Mouse (Mus musculus) forebrain, embryonic 14.5 days (tissue): ENCODE results near the gene Mypop. TPM values are rescaled to one million over a fixed set of nuclear protein-coding genes. Genes with fewer than 3 reads are reported as not detected.

Experiments used
- ATAC-seq: fragments of 200-750 bp; cut with Nextera tagmentation; 2 replicates; pipeline ENCODE4 v1.8.0; 2017; ENCODE audit warnings: mild to moderate bottlenecking, moderate library complexity
- DNase-seq: peaks from one replicate; pipeline ENCODE4 v3.0.0-alpha.2; 2015; ENCODE audit warnings: low spot score
- H3K27ac ChIP-seq: fragments of 300-500 bp; sonication (generic); 2 replicates; pipeline ENCODE4 v1.5.1; 2014; ENCODE audit warnings: low read depth, mild to moderate bottlenecking, control low read depth, low read length, moderate library complexity
- H3K27me3 ChIP-seq: fragments of 300-500 bp; sonication (generic); replicated peaks from 2 replicates; pipeline ENCODE4 v1.6.1; 2014; ENCODE audit warnings: low read length, control low read depth, mixed read lengths; ENCODE audit not compliant: control insufficient read depth, insufficient read depth
- H3K36me3 ChIP-seq: fragments of 300-500 bp; sonication (generic); 2 replicates; pipeline ENCODE4 v1.6.1; 2014; ENCODE audit warnings: low read length, control low read depth; ENCODE audit not compliant: control insufficient read depth, insufficient read depth
- H3K4me1 ChIP-seq: fragments of 300-500 bp; sonication (generic); 2 replicates; pipeline ENCODE4 v1.6.1; 2014; ENCODE audit warnings: antibody characterized with exemption, low read length, control low read depth; ENCODE audit not compliant: control insufficient read depth, insufficient read depth
- H3K4me2 ChIP-seq: fragments of 300-500 bp; sonication (generic); 2 replicates; pipeline ENCODE4 v1.6.1; 2014; ENCODE audit warnings: mild to moderate bottlenecking, control low read depth, low read length
- H3K4me3 ChIP-seq: fragments of 300-500 bp; sonication (generic); 2 replicates; pipeline ENCODE4 v1.5.1; 2014; ENCODE audit warnings: low read depth, low read length, control low read depth
- H3K9ac ChIP-seq: fragments of 300-500 bp; sonication (generic); 2 replicates; pipeline ENCODE4 v1.6.1; 2014; ENCODE audit warnings: mild to moderate bottlenecking, low read length, control low read depth, moderate library complexity
- H3K9me3 ChIP-seq: fragments of 300-500 bp; sonication (generic); replicated peaks from 2 replicates; pipeline ENCODE4 v1.6.1; 2016; ENCODE audit warnings: low read length, control low read depth, mixed read lengths; ENCODE audit not compliant: control insufficient read depth
- WGBS: fragments of 180-500 bp; shearing (Covaris S2); extraction: QIAGEN DNeasy Blood & Tissue Kit; methylation state at CpG from one replicate; pipeline ENCODE4 v1.1.7; 2014; 5-methylcytosine and 5-hydroxymethylcytosine counted together
- polyA plus RNA-seq: library from polyadenylated mRNA; unstranded; fragments of >200 nt; fragmentation: Nextera tagmentation; extraction: Ambion mirVana; gene quantifications from 2 replicates; pipeline ENCODE4 v1.2.1, GENCODE M21; 2014

Gene Mypop
- polyA plus RNA-seq: 3.6 and 3.9 TPM in 2 replicates

DNA sequence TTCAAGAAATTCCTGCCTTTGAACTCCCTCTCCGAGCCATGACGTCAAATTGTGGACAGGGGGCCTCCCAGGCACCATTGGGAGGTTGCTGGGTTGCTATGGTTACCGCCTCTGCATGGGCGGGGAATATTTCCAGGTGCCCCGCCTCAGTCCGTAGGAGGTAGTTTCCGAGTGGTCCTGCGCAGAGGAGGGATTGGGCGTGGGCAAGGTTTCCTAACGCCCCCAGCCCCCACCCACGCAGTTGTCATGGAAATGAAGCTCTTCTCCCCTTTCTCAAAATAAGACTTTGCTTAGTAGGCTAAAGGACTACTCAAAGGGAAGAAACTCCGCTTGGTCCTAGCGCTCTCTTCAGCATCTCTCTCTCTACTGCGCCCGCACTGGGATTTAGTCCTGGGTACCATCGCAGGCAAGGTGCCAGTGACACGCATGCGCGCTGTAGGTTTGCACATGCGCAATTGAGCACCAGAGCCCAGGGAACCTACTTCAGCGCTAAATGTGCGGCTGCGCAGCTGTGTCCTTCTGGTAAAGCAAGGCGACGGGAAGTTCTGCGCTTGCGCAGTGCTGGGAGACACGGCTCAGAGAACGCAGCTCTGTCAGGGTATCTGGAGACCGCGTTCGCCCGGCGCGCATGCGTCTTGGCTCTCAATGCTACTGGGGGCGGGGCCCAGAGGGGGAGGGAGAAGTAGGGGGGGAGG, at the start of gene Mypop:
Gene Mypop (plus strand): TSS at position 645 of the 695 bp plus-strand sequence.
- Histone ChIP-seq H3K4me3 (peak within 1 kb of the TSS; percentile 52), H3K9me3 (no peaks in the 10 kb centered on the region), H3K4me1 (peaks cover 8% of the 10 kb centered on the region; the same call in 1 of the 2 replicates), H3K36me3 (no peaks in the 10 kb centered on the region), H3K4me2 (peak within 1 kb of the TSS; percentile 87), H3K9ac (peak within 1 kb of the TSS; percentile 69), H3K27ac (peak within 1 kb of the TSS; percentile 94), H3K27me3 (0 out of 2 replicates have a peak, but pooled peaks cover 6% of the 10 kb centered on the region)
- peak; percentile 95 for ATAC-seq
- DNase-seq: peak; percentile 100
- WGBS: under 1% methylated on average over 37 of the region's 37 CpGs

DNA sequence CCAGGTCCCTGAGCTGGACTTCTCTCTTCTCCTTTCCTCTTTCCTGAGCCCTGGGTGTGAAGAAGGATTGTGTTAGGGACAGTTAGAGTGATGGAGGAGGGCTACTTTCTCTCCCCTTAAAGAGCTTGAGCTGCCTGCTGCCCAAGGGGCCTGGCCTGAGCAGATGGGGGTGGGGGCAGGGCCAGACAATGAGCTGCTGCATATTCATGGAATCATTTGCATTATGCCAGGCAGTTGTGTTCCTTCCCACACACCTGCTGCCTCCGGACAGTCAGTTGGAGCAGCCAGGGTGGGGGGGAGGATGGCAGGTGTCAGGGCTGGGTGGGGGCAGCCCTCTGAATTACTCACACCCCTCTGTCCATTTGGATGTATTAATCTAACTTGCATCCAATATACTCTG, 48.7 kb upstream of the Mypop start:
- peak overlapping the region; percentile 81 for H3K27ac ChIP-seq
- peaks cover 35% of the 10 kb centered on the region for H3K36me3 ChIP-seq
- no peaks in the 10 kb centered on the region for H3K9me3 ChIP-seq
- peak; percentile 73 for DNase-seq
- H3K27me3 ChIP-seq: no peaks in the 10 kb centered on the region
- H3K4me1 ChIP-seq: peaks cover 20% of the 10 kb centered on the region
- H3K9ac ChIP-seq: peak overlapping the region; percentile 41; the same call in 1 of the 2 replicates
- WGBS: 0% methylated on average over 1 of the region's 1 CpGs
- peak overlapping the region; percentile 37 for H3K4me2 ChIP-seq
- H3K4me3 ChIP-seq: no peak overlapping the region
- ATAC-seq: peak; percentile 88

DNA sequence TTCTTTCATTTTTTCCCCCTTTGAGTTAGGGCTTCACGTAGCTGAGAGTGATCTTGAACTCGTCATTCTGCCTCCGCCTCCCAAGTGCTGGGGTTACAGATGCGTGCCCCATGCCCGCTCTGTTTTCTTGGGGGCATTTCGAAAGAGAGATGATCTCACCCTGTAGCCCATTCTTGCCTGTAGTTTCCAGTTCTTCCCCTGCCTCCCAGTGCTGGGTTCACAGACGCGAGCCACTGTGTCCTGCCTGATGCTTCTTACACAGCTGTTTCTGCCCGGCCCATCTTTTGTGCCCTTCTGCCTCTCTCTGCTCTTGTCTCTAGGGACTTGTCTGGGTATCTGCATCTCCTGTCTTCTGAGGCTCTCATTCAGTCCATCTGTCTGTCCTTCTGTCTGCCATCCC, 48.2 kb upstream of the Mypop start:
- H3K27ac ChIP-seq: peak overlapping the region; percentile 81
- WGBS: 41% methylated on average over 9 of the region's 9 CpGs
- H3K36me3 ChIP-seq: peaks cover 40% of the 10 kb centered on the region
- H3K4me1 ChIP-seq: peaks cover 22% of the 10 kb centered on the region
- DNase-seq (no peak), ATAC-seq (peak; percentile 45)
- H3K4me2 ChIP-seq: no peak overlapping the region
- H3K9me3 ChIP-seq: no peaks in the 10 kb centered on the region
- no peaks in the 10 kb centered on the region for H3K27me3 ChIP-seq
- no peak overlapping the region for H3K4me3 ChIP-seq
- H3K9ac ChIP-seq: no peak overlapping the region

DNA sequence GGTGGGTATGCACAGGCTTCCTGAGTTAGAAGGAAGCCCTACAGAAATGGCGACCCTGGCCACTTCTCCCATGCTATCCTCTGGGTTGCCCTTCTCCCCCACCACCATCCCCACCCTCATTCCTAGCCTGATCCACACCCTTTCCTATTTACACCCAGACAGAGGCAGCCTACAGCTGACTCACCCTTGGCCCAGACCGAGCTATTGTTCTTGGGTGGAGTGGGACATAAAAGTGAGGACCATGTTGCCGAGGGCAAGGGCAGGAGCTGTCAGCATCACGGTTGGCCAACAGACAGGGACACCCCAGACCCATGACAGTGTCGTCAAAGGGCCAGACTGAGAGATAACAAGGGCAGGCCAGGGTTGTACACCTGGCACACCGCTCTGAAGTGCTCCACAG, 42.9 kb upstream of the Mypop start:
- 49% methylated on average over 6 of the region's 6 CpGs for WGBS

DNA sequence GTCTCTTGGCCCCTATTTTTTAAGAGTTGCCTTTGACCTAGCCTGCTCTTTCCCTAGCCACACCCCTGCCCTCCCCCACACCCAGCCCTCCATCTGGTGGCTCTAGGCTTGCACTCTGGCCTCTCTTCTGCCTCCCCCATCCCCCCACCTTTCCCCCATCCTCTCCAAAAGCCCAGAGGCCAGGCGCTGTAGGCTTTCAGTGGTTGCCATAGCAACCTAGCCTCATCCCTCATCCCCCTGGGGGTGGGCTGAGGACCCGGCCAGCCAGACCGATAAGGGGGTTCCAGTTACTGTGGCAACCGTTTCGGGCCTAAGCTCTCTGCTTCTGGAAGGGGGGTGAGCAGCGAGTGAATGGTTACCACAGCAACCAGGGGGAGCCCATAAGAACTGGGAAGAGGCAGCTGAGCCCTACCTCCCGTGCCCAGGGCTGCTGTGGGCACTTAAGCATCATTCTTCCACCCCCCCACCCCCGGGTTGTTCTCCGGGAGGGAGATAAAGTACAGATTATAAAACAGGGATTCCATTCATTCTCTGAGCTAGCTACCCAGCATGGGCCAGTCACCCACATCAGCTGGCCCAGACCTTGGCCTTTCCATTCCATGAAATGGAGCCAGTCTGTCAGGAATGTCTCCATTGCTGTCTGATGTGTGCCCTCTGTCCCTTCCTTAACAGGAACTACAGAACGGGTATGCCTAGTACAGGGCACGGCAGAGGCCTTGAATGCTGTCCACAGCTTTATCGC, 41.1 kb upstream of the Mypop start:
- peak overlapping the region; percentile 92 for H3K27ac ChIP-seq
- peak overlapping the region; percentile 35 for H3K4me2 ChIP-seq
- WGBS: 11% methylated on average over 12 of the region's 12 CpGs
- H3K36me3 ChIP-seq: peaks cover 53% of the 10 kb centered on the region
- no peak overlapping the region for H3K4me3 ChIP-seq
- peak overlapping the region; percentile 29; the same call in 1 of the 2 replicates for H3K9ac ChIP-seq
- DNase-seq: peak; percentile 96
- peak; percentile 93 for ATAC-seq
- H3K27me3 ChIP-seq: no peaks in the 10 kb centered on the region
- H3K9me3 ChIP-seq: no peaks in the 10 kb centered on the region
- H3K4me1 ChIP-seq: peaks cover 37% of the 10 kb centered on the region

More for the DNA sequence above, 42.9 kb upstream of the Mypop start:
- H3K27me3 ChIP-seq: no peaks in the 10 kb centered on the region
- ATAC-seq (no peak), DNase-seq (no peak)
- peak overlapping the region; percentile 92 for H3K27ac ChIP-seq
- H3K4me2 ChIP-seq: no peak overlapping the region
- H3K9ac ChIP-seq: peak overlapping the region; percentile 2; the same call in 1 of the 2 replicates
- peaks cover 39% of the 10 kb centered on the region for H3K4me1 ChIP-seq
- no peaks in the 10 kb centered on the region for H3K9me3 ChIP-seq
- H3K4me3 ChIP-seq: no peak overlapping the region
- peaks cover 48% of the 10 kb centered on the region for H3K36me3 ChIP-seq

DNA sequence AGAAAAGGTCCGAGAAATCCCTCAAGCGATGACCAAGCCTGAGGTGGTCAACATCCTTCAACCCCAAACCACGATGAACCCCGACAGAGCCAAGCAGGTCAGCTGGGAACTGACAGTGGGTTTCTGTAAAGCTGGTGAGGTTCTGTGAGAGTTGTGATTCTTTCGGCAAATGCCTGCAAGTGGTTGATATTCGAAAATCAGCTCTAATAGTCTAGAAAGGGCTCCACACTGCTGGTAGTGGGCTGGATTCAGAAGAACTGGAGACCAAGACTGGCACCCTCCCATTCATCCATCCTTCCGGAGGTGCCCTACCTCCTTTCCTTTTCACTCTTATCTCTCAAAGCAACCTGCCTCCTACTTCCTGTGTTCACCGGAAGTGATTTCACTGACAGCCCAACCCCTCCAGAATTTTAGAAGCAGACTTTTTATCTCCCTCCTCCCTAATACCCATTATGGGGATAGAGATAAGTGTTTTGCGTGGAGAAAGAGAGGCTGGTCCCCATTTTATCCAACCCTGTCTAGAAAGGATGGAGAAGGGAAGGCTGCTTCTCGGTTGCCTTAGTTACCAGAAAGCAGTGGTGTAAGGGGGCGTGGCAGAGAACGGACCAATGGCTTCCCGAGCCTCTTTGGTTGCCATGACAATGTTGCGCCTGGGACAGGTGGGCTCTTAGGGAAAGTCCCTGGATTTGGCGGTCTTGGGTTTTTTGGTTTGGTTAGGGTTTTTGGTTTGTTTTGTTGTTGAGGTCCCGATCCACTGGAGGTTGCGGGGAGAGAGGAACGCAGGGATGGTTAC, 40.3 kb upstream of the Mypop start:
- no peak overlapping the region for H3K4me3 ChIP-seq
- H3K4me2 ChIP-seq: peak overlapping the region; percentile 35
- ATAC-seq: peak; percentile 49

DNA sequence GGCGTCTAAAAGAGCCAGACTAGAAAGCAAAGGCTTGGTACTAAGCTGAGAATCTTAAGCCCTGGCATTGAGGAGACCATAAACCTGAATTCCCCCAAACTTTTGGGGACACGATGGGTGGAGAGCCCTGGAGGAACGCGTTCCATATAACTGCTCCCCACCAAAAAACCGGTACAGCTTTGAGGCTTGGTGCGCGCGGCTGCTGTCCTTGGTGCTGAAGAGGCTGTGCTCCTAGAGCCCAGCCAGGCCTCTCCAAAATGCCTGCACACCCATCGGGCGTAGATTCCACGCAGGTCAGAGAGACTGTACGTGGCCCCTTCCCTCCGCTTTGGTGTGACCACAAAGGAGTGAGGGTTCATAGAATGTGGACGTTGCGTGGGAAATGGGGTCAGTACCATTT, 39.6 kb upstream of the Mypop start:
- ATAC-seq (no peak), DNase-seq (no peak)
- H3K27ac ChIP-seq: peak overlapping the region; percentile 92
- peaks cover 55% of the 10 kb centered on the region for H3K36me3 ChIP-seq
- H3K4me3 ChIP-seq: no peak overlapping the region
- H3K9ac ChIP-seq: no peak overlapping the region; the same call in 1 of the 2 replicates
- no peaks in the 10 kb centered on the region for H3K9me3 ChIP-seq
- peak overlapping the region; percentile 35 for H3K4me2 ChIP-seq
- peaks cover 37% of the 10 kb centered on the region for H3K4me1 ChIP-seq
- 22% methylated on average over 15 of the region's 15 CpGs for WGBS
- H3K27me3 ChIP-seq: no peaks in the 10 kb centered on the region

More for the DNA sequence above, 40.3 kb upstream of the Mypop start:
- Histone ChIP-seq H3K36me3 (peaks cover 51% of the 10 kb centered on the region), H3K27ac (peak overlapping the region; percentile 92), H3K4me1 (peaks cover 37% of the 10 kb centered on the region), H3K9me3 (no peaks in the 10 kb centered on the region), H3K27me3 (no peaks in the 10 kb centered on the region), H3K9ac (peak overlapping the region; percentile 29; the same call in 1 of the 2 replicates)
- WGBS: 14% methylated on average over 18 of the region's 18 CpGs
- DNase-seq: peak; percentile 85

DNA sequence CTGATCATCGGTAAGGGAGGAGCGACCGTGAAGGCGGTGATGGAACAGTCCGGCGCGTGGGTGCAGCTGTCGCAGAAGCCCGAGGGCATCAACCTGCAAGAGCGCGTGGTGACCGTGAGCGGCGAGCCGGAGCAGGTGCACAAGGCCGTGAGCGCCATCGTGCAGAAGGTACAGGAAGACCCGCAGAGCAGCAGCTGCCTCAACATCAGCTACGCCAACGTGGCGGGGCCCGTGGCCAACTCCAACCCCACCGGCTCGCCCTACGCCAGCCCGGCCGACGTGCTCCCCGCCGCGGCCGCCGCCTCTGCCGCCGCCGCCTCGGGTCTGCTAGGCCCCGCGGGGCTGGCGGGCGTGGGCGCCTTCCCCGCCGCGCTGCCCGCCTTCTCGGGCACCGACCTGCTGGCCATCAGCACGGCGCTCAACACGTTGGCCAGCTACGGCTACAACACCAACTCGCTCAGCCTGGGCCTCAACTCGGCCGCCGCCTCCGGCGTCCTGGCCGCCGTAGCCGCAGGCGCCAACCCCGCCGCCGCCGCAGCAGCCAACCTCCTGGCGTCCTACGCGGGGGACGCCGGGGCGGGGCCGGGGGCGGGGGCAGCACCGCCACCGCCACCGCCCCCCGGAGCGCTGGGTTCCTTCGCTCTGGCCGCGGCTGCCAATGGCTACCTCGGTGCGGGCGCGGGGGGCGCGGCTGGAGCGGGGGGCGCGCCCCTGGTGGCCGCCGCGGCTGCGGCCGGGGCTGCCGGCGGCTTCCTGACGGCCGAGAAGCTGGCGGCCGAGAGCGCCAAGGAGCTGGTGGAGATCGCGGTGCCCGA, 33.3 kb upstream of the Mypop start:
- under 1% methylated on average over 87 of the region's 107 CpGs for WGBS
- Histone ChIP-seq H3K4me3 (peak overlapping the region; percentile 36), H3K4me1 (peaks cover 25% of the 10 kb centered on the region), H3K36me3 (peaks cover 46% of the 10 kb centered on the region), H3K27ac (peak overlapping the region; percentile 48; the same call in 1 of the 2 replicates), H3K9ac (peak overlapping the region; percentile 70), H3K27me3 (no peaks in the 10 kb centered on the region), H3K9me3 (no peaks in the 10 kb centered on the region), H3K4me2 (peak overlapping the region; percentile 75)
- ATAC-seq: peak; percentile 60
- DNase-seq: peak; percentile 69
